Mouse (Mus musculus) hindbrain, embryonic 13.5 days (tissue): Measurements from ENCODE around the gene Ttc28. TPM values are rescaled to one million over a fixed set of nuclear protein-coding genes. Genes with fewer than 3 reads are reported as not detected.
A peak's percentile ranks its signal among the peaks of the same experiment; 100 is the strongest.

Source experiments
- ATAC-seq: fragments of 200-750 bp; cut with Nextera tagmentation; 2 replicates; pipeline ENCODE4 v1.8.0; 2017; ENCODE audit warnings: moderate TSS enrichment; ENCODE audit not compliant: low FRiP score
- H3K27ac ChIP-seq: fragments of 300-500 bp; sonication (generic); 2 replicates; pipeline ENCODE4 v1.5.1; 2015; ENCODE audit warnings: inconsistent platforms, mild to moderate bottlenecking, moderate library complexity
- H3K27me3 ChIP-seq: fragments of 300-500 bp; sonication (generic); 2 replicates; pipeline ENCODE4 v1.6.1; 2015; ENCODE audit warnings: mild to moderate bottlenecking, inconsistent platforms
- H3K36me3 ChIP-seq: fragments of 300-500 bp; sonication (generic); 2 replicates; pipeline ENCODE4 v1.6.1; 2015; ENCODE audit warnings: mild to moderate bottlenecking, inconsistent platforms
- H3K4me1 ChIP-seq: fragments of 300-500 bp; sonication (generic); replicated peaks from 2 replicates; pipeline ENCODE4 v1.6.1; 2015; ENCODE audit warnings: inconsistent platforms
- H3K4me2 ChIP-seq: fragments of 300-500 bp; sonication (generic); 2 replicates; pipeline ENCODE4 v1.6.1; 2015; ENCODE audit warnings: inconsistent platforms, mild to moderate bottlenecking, moderate library complexity
- H3K4me3 ChIP-seq: fragments of 300-500 bp; sonication (generic); 2 replicates; pipeline ENCODE4 v1.5.1; 2015; ENCODE audit warnings: mild to moderate bottlenecking, inconsistent platforms
- H3K9ac ChIP-seq: fragments of 300-500 bp; sonication (generic); 2 replicates; pipeline ENCODE4 v1.6.1; 2015; ENCODE audit warnings: mild to moderate bottlenecking, inconsistent platforms
- H3K9me3 ChIP-seq: fragments of 300-500 bp; sonication (generic); 2 replicates; pipeline ENCODE4 v1.6.1; 2016; ENCODE audit warnings: inconsistent platforms
- whole genome bisulfite sequencing: fragments of 180-500 bp; shearing (Covaris S2); methylation state at CpG from one replicate; pipeline ENCODE4 v1.1.7; 2015; 5-methylcytosine and 5-hydroxymethylcytosine counted together
- polyA plus RNA-seq: library from polyadenylated mRNA; unstranded; fragments of >200 nt; fragmentation: Nextera tagmentation; extraction: Ambion mirVana; gene quantifications from 2 replicates; pipeline ENCODE4 v1.2.1, GENCODE M21; 2015

Ttc28 gene
- polyA plus RNA-seq, 1 experiment from 2014 or later = 20.2 TPM

DNA sequence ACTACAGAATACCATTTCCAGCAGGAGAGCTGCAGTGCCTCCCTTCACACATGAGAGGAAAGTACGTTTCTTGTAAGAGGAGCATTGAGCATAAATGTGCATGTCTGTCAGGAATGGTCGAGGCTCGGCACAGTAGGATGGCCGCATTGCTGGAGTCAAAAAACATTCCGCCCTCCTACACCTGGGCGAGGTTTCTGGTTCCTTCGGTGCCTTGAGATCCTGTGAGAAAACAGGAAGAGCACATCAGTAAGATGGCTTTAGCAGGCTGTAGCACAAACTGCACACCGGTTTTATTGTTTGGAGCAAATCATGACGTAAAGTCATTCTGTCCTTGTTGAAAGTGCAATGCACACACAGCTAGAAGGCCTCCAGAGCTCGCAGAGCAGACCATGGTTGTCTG, 235.0 kb downstream of the Ttc28 start:
- H3K27ac ChIP-seq = no peak overlapping the region
- H3K4me1 ChIP-seq = peaks cover 37% of the 10 kb centered on the region
- 86% methylated on average over 10 of the region's 10 CpGs for WGBS
- no peak overlapping the region for H3K4me2 ChIP-seq
- no peak for ATAC-seq
- no peaks in the 10 kb centered on the region for H3K9me3 ChIP-seq
- H3K36me3 ChIP-seq = no peaks in the 10 kb centered on the region
- H3K4me3 ChIP-seq = no peak overlapping the region
- no peak overlapping the region for H3K9ac ChIP-seq
- H3K27me3 ChIP-seq = no peaks in the 10 kb centered on the region

DNA sequence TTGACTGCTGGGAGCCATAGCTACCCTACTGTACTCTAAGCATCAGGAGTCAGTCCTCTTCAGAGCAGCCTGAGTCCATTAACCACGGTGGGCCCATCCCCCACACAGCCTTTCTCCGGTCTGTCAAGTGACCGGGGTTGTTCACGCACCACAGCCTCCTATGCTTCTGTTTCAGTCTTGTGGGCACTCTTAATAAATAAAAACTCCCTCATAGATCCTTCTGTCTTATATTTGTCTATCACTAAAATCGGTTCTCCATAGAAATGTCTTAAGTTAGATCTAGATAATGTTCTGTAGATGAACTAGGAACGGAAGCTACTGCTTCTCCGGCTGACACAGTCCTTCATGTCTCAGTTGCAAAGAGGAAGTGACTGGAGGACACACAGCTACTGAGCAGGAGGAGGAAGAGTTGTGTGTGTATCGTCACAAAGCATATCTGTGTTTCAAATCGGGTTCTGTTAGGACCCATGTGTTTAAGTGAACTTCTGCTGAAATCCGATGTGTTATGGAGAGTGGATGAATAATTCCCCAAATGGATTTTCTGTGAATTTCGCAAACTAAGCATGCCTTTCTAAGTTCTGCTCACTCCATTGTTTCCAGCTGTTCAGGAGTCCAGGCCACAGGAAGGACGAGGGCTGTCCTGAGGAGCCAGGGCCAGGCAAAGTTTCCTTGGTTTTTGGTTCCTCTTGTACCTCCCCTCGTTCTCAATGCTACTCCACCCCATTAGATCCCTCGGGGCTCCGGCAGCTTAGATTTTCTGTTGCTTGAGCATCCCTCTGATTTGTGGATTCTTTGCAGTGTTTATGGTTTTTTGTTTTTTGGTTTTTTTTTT, 236.1 kb downstream of the Ttc28 start:
- Histone ChIP-seq H3K27me3 (no peaks in the 10 kb centered on the region), H3K36me3 (no peaks in the 10 kb centered on the region), H3K9me3 (no peaks in the 10 kb centered on the region), H3K9ac (no peak overlapping the region), H3K4me2 (no peak overlapping the region), H3K4me3 (no peak overlapping the region), H3K27ac (peak overlapping the region; percentile 27; the same call in 1 of the 2 replicates), H3K4me1 (peaks cover 48% of the 10 kb centered on the region)
- no peak for ATAC-seq
- 62% methylated on average over 15 of the region's 15 CpGs for WGBS

DNA sequence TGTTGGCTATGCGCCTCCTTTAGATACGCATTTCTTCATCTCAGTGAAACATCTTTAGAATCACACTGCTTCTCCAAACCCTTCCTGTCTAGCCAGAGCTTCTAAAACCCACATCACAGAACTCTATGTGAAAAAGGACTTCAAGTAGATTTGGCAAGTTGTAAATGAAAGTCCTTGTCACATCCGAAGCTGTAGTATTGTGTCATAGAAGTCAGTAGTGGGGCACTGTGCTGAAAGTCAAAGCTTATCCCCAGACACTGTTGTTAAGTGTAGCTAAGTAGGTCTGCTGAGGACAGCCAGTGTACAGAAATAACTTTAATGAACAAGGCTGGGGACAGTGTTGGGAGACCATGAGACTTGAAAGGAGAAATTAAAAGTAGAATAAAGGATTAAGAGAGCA, 240.2 kb downstream of the Ttc28 start:
- no peak overlapping the region for H3K9ac ChIP-seq
- H3K4me2 ChIP-seq = no peak overlapping the region
- H3K4me1 ChIP-seq = peaks cover 61% of the 10 kb centered on the region
- H3K27me3 ChIP-seq = no peaks in the 10 kb centered on the region
- no peaks in the 10 kb centered on the region for H3K9me3 ChIP-seq
- 82% methylated on average over 3 of the region's 3 CpGs for WGBS
- H3K36me3 ChIP-seq = no peaks in the 10 kb centered on the region
- no peak for ATAC-seq
- no peak overlapping the region for H3K4me3 ChIP-seq
- 0 out of 2 replicates have a peak overlapping the region, but pooled peaks have one; percentile 55 for H3K27ac ChIP-seq

DNA sequence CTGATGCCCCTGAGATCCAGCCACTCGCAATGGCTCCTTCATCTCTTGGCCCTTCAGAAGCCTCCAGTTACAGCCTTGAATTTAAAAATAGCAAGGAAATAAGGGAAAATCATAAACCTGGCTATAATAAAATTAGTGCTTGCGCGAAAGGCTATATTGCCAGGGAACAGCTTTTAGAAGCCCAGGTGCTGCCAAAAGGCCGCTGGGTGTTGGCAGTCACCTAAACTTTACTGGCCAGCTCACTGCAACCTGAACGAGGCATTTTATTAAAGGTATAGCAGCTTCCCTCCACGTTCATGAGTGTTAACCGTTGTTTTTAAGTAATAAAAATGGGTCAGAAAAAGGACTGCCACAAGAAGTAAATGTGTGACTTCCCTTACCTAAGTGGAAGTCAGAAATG, 240.7 kb downstream of the Ttc28 start:
- peaks cover 59% of the 10 kb centered on the region for H3K4me1 ChIP-seq
- peak overlapping the region; percentile 55 for H3K27ac ChIP-seq
- H3K27me3 ChIP-seq = no peaks in the 10 kb centered on the region
- H3K4me2 ChIP-seq = no peak overlapping the region
- no peak for ATAC-seq
- no peaks in the 10 kb centered on the region for H3K9me3 ChIP-seq
- H3K4me3 ChIP-seq = no peak overlapping the region
- no peak overlapping the region for H3K9ac ChIP-seq
- 82% methylated on average over 7 of the region's 7 CpGs for WGBS
- H3K36me3 ChIP-seq = no peaks in the 10 kb centered on the region

DNA sequence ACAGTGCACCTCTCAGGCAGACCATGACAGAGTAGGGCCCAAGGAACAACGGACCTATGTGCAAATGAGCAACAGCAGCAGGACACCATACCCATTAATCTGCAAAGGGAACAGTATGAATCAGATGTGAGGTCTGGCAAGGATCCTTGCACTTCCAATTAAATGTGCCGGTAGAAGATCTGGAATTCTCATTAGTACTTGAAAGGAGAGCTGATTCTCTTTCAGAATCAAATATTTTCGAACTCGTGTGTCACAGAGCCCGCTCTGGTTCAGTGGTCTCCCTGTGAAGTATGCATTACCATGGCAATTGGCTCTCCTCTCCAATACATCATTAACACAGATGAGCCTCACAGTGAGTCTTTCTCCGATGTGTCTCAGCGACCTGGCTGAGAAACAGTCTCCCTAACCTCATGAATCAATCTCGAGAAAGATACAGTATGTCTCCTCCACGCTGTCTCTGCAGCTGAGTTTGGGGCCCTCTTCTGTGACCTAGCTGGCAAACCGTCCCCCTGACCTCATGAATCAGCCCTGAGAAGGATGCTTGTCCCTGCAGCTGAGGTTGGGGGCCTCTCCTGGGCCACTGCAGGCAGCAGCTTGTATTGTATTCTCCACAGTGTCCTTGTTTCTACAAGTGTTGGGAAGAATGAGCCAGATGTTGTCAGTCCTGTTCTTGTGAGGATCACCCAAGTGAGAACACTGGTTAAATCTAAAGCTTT, 241.3 kb downstream of the Ttc28 start:
- ATAC-seq = no peak
- Histone ChIP-seq H3K4me2 (no peak overlapping the region), H3K9ac (no peak overlapping the region), H3K4me3 (no peak overlapping the region), H3K9me3 (no peaks in the 10 kb centered on the region), H3K4me1 (peaks cover 55% of the 10 kb centered on the region), H3K27ac (peak overlapping the region; percentile 72), H3K27me3 (no peaks in the 10 kb centered on the region), H3K36me3 (no peaks in the 10 kb centered on the region)
- 33% methylated on average over 10 of the region's 10 CpGs for WGBS

DNA sequence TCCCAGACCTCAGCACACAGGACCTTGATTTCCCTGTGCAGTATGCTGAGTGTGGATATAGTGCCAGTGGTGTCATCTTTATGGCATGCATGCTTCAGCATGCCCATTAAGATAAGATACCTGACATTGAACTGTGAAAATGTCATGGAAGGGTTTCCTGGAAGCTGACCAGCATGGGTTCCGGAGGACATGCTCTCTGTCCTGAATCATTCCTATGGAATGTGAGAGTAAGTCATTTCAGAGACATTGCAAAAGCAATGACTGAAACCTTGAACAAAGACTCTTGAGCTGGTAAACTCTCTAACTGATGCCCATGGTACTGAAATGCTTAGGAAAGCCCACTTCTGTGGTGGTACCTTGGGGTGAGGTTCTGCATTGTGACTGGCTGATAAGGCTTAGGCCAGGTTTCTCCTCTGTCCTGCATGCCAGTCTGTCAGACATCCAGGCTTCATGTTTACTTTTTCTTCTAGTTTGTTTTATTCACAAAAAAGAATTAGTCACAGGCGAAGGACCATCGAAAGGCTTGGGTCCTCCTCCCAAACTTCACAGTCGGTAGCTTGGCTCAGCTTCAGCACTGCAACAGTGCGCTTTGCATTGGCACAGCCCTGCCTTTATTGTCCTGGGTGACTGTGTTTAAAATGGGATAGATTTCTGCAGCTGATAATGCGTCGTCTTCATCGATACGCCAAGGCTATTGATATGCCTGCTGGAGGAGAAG, 242.9 kb downstream of the Ttc28 start:
- Histone ChIP-seq H3K4me2 (no peak overlapping the region), H3K36me3 (no peaks in the 10 kb centered on the region), H3K4me1 (peaks cover 52% of the 10 kb centered on the region), H3K4me3 (no peak overlapping the region), H3K27ac (peak overlapping the region; percentile 30; the same call in 1 of the 2 replicates), H3K9me3 (no peaks in the 10 kb centered on the region), H3K9ac (peak overlapping the region; percentile 31; the same call in 1 of the 2 replicates), H3K27me3 (no peaks in the 10 kb centered on the region)
- WGBS = 53% methylated on average over 9 of the region's 9 CpGs
- no peak for ATAC-seq

DNA sequence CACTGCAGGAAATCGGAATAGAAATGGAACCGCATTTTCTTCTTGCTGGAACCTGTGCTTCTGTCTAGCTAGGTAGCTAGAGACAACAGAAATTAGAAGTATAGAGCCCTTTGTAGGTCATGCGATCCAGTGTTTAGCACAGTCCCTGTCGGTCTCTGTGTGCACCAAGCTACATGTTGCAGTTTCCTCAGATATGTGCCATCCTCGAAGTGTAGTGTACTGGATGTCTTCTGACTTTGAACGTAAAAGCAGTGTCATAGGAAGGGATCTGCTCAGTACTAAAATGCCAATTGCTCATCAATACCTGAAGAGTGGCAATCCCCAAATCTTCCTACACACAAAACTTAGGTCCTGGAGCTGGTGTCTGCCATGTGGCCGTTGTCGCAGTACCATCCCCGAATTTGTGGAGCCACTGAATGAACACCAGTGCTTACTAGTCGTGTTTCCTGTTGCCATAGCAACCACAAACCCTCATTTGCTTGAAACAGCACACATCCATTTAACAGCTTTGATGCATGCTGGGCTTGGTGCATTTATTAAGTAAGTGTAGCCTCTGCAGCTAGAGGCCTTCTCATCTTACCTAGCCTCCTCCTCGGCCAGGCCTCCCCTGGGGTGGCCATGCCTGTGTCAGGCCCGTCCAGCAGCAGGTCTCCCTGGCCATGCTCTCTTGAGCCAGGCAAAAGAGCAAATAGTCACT, 243.6 kb downstream of the Ttc28 start:
- 39% methylated on average over 12 of the region's 12 CpGs for WGBS
- H3K27me3 ChIP-seq = 0 out of 2 replicates have a peak, but pooled peaks cover 2% of the 10 kb centered on the region
- H3K4me3 ChIP-seq = no peak overlapping the region
- no peak overlapping the region for H3K4me2 ChIP-seq
- peak; percentile 40; the same call in 1 of the 2 replicates for ATAC-seq
- H3K36me3 ChIP-seq = no peaks in the 10 kb centered on the region
- H3K9ac ChIP-seq = peak overlapping the region; percentile 49
- no peaks in the 10 kb centered on the region for H3K9me3 ChIP-seq
- peak overlapping the region; percentile 81 for H3K27ac ChIP-seq
- H3K4me1 ChIP-seq = peaks cover 52% of the 10 kb centered on the region

DNA sequence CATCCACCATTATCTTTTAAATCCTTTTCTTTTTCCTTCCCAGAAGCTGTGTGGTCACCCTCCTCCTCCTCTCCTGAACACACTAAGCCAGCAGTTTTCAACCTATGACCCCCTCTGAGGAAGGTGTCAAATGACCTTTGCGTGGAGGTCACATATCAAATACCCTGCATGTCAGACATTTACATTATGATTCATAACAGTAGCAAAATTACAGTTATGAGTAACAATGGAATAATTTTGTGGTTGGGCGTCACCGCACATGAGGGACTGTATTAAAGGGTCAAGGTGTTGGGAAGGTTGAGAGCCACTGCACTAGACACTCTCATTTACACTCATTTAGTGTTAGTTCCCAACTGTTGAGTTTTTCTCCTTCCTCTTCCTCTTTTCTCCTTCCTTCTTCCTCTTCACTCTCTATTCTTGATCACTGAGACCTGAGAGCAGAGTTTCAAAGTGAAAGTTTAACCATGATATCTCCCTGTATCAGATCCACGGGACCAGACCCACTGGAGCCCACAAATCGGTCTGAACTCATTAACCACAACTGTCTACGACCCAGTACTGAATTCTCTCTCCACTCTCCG, 245.1 kb downstream of the Ttc28 start:
- Histone ChIP-seq H3K36me3 (no peaks in the 10 kb centered on the region), H3K27me3 (0 out of 2 replicates have a peak, but pooled peaks cover 3% of the 10 kb centered on the region), H3K9ac (no peak overlapping the region), H3K4me3 (no peak overlapping the region), H3K9me3 (no peaks in the 10 kb centered on the region), H3K4me1 (peaks cover 52% of the 10 kb centered on the region), H3K27ac (no peak overlapping the region), H3K4me2 (no peak overlapping the region)
- 90% methylated on average over 7 of the region's 7 CpGs for WGBS
- no peak for ATAC-seq

DNA sequence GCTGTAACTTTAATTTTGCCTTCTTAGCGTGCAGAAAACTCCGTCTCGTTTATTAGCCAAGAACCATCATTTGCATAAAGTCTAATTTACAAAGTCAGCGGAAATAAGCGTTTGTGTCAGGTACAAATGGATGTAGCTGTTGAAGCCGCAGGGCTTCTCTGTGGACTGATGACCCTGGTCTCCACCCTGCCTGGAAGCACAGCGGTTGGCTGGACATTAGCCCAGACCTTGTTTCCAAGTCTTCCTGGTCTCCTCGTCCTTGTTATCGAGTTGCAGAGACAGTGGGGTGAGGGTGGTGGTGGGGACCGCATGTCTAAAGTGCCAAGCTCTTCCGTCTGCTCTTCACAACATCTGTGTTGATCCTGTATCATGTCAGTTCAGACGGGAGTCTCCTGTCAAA, 246.1 kb downstream of the Ttc28 start:
- H3K9me3 ChIP-seq = no peaks in the 10 kb centered on the region
- no peak overlapping the region for H3K4me2 ChIP-seq
- no peak overlapping the region for H3K27ac ChIP-seq
- peaks cover 41% of the 10 kb centered on the region for H3K4me1 ChIP-seq
- WGBS = 71% methylated on average over 12 of the region's 12 CpGs
- H3K36me3 ChIP-seq = no peaks in the 10 kb centered on the region
- H3K27me3 ChIP-seq = 0 out of 2 replicates have a peak, but pooled peaks cover 3% of the 10 kb centered on the region
- H3K9ac ChIP-seq = no peak overlapping the region
- no peak for ATAC-seq
- H3K4me3 ChIP-seq = no peak overlapping the region

DNA sequence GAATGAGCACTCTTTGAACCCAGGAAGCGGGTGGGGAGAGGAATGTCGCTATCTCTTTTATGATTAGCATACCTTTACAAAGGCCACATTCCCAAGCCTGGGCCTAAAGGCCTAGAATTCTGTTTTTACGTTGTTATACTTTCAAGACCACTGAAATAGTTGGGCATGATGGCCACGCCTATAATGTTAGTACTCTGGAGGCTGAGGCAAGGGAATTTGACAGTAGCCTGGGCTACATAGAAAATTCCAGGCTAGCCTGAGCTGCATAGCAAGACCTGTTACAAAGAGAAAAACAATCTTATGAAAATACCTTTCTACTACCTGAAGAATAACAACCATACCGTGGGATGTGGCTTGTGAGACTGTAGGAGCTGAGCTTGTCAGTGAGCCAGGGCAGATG, 248.2 kb downstream of the Ttc28 start:
- Histone ChIP-seq H3K36me3 (no peaks in the 10 kb centered on the region), H3K4me2 (no peak overlapping the region), H3K9me3 (no peaks in the 10 kb centered on the region), H3K9ac (no peak overlapping the region), H3K27ac (no peak overlapping the region), H3K27me3 (0 out of 2 replicates have a peak, but pooled peaks cover 3% of the 10 kb centered on the region), H3K4me1 (peaks cover 35% of the 10 kb centered on the region), H3K4me3 (no peak overlapping the region)
- ATAC-seq = no peak
- WGBS = 76% methylated on average over 5 of the region's 5 CpGs

DNA sequence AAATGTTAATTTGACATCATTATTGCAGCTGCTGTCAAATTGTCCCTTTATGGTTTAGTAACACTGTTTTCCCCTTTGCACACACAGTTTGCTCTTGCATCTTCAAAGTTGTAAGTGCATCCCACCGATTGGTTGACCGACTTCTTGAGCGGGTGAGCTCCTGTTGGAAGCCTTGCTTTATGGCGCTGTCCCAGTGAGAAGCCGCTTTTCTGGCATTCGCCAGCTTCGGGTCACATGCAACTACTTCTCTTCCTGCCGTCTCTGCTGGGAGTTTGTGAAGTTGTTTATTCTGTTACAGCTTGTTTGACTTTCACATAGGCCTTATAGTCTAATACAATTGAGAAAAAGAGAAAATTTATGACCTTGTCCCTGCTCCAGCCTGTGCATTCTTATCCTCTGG, 250.5 kb downstream of the Ttc28 start:
- no peak overlapping the region for H3K27ac ChIP-seq
- WGBS = 92% methylated on average over 8 of the region's 8 CpGs

More for the DNA sequence above, 250.5 kb downstream of the Ttc28 start:
- ATAC-seq = no peak
- Histone ChIP-seq H3K36me3 (no peaks in the 10 kb centered on the region), H3K9ac (no peak overlapping the region), H3K4me3 (no peak overlapping the region), H3K9me3 (no peaks in the 10 kb centered on the region), H3K4me2 (no peak overlapping the region), H3K27me3 (0 out of 2 replicates have a peak, but pooled peaks cover 3% of the 10 kb centered on the region), H3K4me1 (peaks cover 25% of the 10 kb centered on the region)
